Mouse (Mus musculus) liver, embryonic 14.5 days (tissue): Measurements from ENCODE around the gene Ugdh.

Experiments
- CTCF ChIP-seq: IDR thresholded peaks from 2 replicates; pipeline ENCODE4 v1.5.1; 2016; ENCODE audit warnings: antibody characterized with exemption, low read depth, control low read depth
- EP300 ChIP-seq: IDR thresholded peaks from 2 replicates; pipeline ENCODE4 v1.6.1; 2016; ENCODE audit warnings: antibody characterized with exemption, low read depth

DNA sequence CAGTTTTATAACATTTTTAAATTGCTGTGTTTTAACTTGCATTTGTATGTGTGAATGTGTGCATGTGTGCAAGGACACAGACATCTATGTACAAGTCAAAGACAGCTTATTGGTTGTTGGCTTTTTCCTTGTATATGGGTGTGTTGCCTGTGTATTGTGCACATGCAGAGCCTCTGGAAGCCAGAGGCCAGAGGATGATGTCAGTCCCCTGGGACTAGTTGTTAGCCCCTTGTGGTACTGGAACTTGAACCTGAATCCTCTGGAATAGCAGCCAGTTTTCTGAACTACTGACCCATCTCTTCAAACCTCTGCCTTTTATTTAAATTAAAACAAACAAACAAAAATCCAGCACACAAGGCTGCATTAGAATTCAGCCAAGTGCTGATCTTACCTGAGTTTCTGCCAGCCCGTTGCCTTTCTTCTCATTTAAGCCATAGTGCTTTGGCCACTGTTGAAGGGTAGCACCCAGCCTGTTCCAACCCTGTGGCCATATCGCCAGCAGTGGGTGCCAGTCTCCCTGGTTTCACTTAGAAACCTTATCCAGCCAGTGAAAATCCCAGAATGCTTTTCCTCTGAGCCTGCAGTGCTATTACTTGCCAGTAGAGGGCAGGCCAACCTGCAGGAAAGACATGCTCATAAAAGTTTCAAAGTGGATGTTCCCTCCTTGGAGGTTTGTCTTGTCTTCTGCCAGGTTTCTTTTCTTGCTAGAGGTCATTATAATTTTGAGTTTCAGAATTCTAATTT lies 34.3 kb downstream of the Ugdh start:
- TF ChIP-seq CTCF = peak; percentile 96
- peak; percentile 8; the same call in 1 of the 2 replicates for TF ChIP-seq EP300
